Mouse (Mus musculus) thymus, postnatal 14 days (tissue): ENCODE results near the gene Cyfip2.

ENCODE experiments used
- DNase-seq: peaks from one replicate; pipeline ENCODE4 v3.0.0; 2021

Gene Cyfip2

GRCm38 (mm10) chr11:46307768-46308167 lies 4.9 kb downstream of the Cyfip2 start:
- peak; percentile 48 for DNase-seq

DNA sequence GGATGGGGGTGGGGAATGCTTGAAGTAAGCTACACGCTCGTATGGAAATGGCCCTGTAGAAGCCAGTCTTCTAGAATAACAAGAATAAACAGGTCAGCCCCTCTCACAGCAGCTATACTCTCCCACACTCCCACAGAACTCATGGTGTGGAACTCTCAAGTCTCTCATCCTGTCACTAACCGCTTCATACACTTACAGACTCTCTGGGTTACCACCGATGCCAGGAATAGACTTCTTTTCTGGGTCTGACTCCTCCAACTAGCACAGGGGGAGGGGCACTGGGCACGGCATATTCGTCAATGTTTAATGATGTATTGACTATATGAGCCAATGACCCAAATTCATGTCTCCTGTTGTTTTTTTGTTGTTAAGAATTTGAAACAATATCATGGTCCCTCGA lies 5.9 kb downstream of the Cyfip2 start:
- DNase-seq = peak; percentile 45

GRCm38 (mm10) chr11:46305881-46306520 lies 6.7 kb downstream of the Cyfip2 start:
- DNase-seq = no peak

- DNase-seq = peak; percentile 76
Measured at GRCm38 (mm10) chr11:46304864-46305710, 7.6 kb downstream of the Cyfip2 start.

- DNase-seq = peak; percentile 43
Measured at GRCm38 (mm10) chr11:46304093-46304492, 8.6 kb downstream of the Cyfip2 start.

DNA sequence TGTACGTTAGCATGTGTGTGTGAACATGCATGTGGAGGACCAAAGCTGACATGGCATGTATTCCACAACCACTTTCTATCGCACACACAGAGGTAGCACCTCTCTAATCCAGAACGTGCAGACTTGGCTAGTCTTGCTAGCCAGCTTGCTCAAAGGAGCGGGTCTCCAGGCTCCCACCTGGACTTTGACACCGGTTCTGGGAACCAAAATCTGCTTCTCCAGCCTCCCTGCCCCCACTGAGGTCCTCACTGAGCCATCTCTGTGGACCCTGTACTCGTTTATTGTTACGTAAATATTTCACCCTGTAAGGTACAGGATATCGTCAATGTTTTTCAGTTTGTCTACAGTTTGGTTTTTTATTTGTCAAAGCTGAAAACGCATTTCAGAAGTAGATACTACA lies 10.2 kb downstream of the Cyfip2 start:
- DNase-seq = no peak

- no peak for DNase-seq
Measured at GRCm38 (mm10) chr11:46301579-46302248, 10.9 kb downstream of the Cyfip2 start.

GRCm38 (mm10) chr11:46299901-46300300 lies 12.8 kb downstream of the Cyfip2 start:
- no peak for DNase-seq

- no peak for DNase-seq
Measured at GRCm38 (mm10) chr11:46298889-46299785, 13.5 kb downstream of the Cyfip2 start.

- DNase-seq = no peak
Measured at GRCm38 (mm10) chr11:46294390-46294789, 18.3 kb downstream of the Cyfip2 start.

GRCm38 (mm10) chr11:46293491-46293890 lies 19.2 kb downstream of the Cyfip2 start:
- DNase-seq = no peak

DNA sequence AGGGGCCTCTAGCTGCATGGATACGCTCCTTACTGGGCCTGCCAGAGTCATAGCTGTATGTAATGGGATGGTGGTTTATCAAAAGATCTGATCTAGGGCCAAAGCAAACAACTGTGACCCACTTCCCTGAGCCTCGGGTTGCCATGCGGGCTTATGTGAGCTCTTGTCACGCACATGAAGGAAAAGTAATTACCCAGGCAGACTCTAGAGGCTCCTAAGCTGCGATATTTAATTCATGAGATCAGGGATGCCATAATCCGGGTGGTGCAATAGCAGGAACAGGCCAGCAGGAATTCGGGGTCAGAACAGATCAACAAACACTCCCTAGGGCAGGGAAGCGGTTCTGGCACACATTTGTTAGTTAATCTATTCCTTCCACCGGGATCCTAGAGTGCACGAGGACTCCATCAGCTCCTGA lies 21.7 kb downstream of the Cyfip2 start:
- DNase-seq = no peak

GRCm38 (mm10) chr11:46289561-46289960 lies 23.1 kb downstream of the Cyfip2 start:
- no peak for DNase-seq

DNA sequence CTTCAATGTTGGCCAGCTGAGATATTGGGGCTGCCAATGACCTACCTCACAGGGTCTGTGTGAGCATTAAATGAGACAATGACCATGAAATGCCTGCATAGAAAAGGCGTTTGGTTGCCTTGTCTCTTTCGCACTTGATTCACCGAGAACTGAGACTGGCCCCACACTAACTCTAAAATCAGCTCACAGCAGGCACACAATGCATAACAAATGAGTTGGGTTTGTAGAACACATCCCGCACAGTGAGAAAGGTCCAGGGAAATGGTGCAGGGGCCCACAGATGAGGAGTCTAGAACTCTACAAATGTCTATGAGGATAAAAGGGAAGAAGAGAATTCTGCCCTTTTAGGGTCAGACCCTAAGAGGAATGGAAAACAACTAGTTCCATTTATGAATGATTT lies 23.6 kb downstream of the Cyfip2 start:
- no peak for DNase-seq

- DNase-seq = no peak
Measured at GRCm38 (mm10) chr11:46288091-46288490, 24.6 kb downstream of the Cyfip2 start.

- no peak for DNase-seq
Measured at GRCm38 (mm10) chr11:46286803-46287202, 25.9 kb downstream of the Cyfip2 start.

DNA sequence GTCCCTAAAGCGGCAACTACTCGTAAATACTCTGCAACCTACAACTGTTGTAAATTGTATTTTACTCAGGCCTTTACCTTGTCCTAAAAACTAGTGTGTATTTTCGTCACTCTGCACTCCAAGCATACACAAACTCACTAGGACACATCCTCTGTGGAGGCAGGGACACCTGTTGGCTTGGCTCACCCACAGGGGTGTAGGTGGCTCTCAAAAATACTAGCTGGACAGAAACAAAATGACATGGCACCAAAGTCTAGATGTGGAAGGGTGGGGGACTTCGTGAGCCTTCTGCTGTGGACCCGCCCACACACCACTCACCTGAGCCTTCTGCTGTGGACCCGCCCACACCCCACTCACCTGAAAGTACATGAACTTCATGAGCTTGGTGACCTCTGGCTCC lies 28.9 kb downstream of the Cyfip2 start:
- no peak for DNase-seq

GRCm38 (mm10) chr11:46282612-46283011 lies 30.0 kb downstream of the Cyfip2 start:
- DNase-seq = no peak

DNA sequence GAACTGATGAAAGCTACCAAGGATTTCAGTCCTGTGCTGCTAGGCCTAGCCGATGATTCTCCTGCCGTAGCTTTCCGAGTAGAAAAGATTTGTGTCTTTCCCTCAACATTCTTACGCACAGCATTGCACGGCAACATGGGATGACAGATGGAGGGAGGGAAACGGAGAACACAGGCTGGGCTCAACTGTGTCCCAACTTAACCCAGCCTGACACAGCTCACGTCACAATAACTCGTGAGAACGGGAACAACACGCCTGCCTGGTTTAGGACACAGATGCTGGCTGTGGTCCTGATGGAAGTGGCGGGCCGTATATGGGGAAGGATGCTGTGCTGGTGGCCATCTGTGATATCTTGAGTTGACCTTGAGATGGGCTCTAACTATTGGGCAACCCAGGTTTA lies 34.0 kb downstream of the Cyfip2 start:
- no peak for DNase-seq

DNA sequence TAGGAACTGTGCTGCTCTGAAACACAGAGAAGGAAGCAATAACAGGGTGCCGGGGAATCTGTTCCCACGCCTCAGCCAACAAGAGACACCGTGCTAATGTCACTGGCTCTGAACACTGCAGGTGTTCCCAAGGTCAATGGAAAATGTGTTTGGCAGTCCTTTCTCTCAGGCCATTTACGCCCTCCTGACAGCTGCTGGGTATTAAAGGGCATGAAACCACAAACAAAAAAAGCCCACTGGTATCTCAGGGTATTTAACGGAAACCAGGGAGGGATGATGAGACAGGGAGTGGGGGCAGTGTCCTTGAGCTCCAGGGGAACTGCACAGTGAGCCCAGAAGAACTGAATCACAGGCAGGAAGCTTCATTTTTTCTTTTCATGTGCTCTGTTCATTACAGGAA lies 34.5 kb downstream of the Cyfip2 start:
- DNase-seq = no peak

GRCm38 (mm10) chr11:46276778-46277177 lies 35.9 kb downstream of the Cyfip2 start:
- peak; percentile 67 for DNase-seq

- DNase-seq = no peak
Measured at GRCm38 (mm10) chr11:46276168-46276567, 36.5 kb downstream of the Cyfip2 start.

- peak; percentile 94 for DNase-seq
Measured at GRCm38 (mm10) chr11:46275302-46275701, 37.4 kb downstream of the Cyfip2 start.
